In the genomic region with DNA sequence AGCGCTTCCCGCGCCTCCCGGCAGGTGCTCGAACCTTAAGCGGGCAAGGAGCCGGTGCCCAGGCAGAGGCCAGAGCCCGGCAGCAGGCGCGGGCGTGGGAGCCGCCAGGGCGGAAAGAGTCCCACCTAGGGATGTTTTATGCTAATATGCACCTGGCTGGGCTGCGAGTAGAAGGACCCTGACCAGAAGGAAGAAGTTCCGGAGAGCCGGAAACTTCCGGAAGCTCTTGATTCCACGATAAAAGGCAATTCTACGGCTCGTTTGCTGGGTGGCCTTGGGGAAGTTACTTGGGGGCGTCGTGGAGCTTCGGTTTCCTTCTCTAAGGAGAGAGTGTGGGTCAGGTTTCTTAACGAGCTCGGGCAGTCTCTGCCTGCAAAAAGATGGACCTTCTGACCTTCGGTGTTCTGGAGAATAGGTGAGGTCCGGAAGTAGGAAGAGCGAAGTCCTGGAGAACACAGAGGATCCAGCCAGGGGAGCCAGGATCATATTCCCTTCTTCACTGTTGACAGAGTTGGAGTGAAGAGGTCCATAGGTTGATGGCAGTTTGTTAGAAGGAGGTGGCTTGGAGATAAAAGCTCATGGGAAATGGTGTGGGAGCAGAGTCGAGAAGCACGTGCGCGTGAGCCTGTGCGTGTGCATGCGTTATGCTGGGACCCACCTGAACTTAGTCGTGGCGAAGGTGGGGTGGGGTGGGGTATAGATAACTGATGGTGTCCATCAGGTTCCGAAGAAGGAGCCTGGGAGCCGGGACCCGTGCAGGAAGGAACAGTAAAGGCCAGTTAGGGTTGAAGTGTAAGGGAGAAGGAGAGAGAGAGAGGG, we compare ENCODE assay signal across 9 mouse cellular contexts. TPM values are rescaled to one million over a fixed set of nuclear protein-coding genes. Genes with fewer than 3 reads are reported as not detected.
A peak's percentile ranks its signal among the peaks of the same experiment; 100 is the strongest.
DNase-seq lines count a peak whose midpoint lies in the region; ATAC-seq and TF ChIP-seq lines count a peak whose summit lies in the region.
"Had no signal": no experiment of that assay in that cellular context is flagged by ENCODE, and none has a peak within 500 bp of the region (broad histone marks: within the 10 kb centered on the region; RNA-seq: fewer than 3 reads in every experiment).

No protein-coding gene starts in this region.

- intact Hi-C loops in heart, postnatal 14 days (cut with DNase I) = no loop called here

- no peak for ATAC-seq in heart, embryonic 12.5 days (ENCODE audit: insufficient number of reproducible peaks, low FRiP score)
- 0 out of 2 replicates have a peak, but pooled peaks have one; percentile 53 for ATAC-seq in megakaryocyte-erythroid progenitor cell, adult 5-6 weeks (replicated peaks; ENCODE audit: low FRiP score, low TSS enrichment, poor library complexity, severe bottlenecking)

- in situ Hi-C loops in ES-E14 (cut with MboI; ENCODE audit: low sequenced_read_pairs in 2 of 2, unreplicated experiment in 2 of 2) = no loop called here

- peaks cover 58% of the 10 kb centered on the region for H3K4me1 ChIP-seq in heart, embryonic 12.5 days (replicated peaks)
- H3K4me1 ChIP-seq in ES-E14 (ENCODE audit: control insufficient read depth in 2 of 2, insufficient read depth in 2 of 2, low read length in 2 of 2, poor library complexity in 1 of 2) = peaks cover 0 to 12% of the 10 kb centered on the region in 2 experiments; a peak in 2 of 4 replicates
- peaks cover 55% of the 10 kb centered on the region for H3K4me1 ChIP-seq in hindbrain, embryonic 10.5 days (replicated peaks)

- peak overlapping the region; percentile 79 for H3K9ac ChIP-seq in heart, embryonic 12.5 days
- peak overlapping the region; percentile 4; the same call in 1 of the 2 replicates for H3K9ac ChIP-seq in ES-E14 (ENCODE audit: insufficient read depth, low read depth, low read length, poor library complexity, severe bottlenecking)

- peaks cover 12% of the 10 kb centered on the region for H3K27me3 ChIP-seq in heart, embryonic 12.5 days (replicated peaks)
- peaks cover 76% of the 10 kb centered on the region for H3K27me3 ChIP-seq in hindbrain, embryonic 10.5 days (ENCODE audit: insufficient read depth, poor library complexity, severe bottlenecking)

- no peak for DNase-seq in heart, postnatal 14 days
- peak; percentile 7 for DNase-seq in ES-E14 (ENCODE audit: low read depth, low spot score)
- no peak for DNase-seq in hindbrain, embryonic 10.5 days (ENCODE audit: low spot score)
- no peak for DNase-seq in frontal cortex, postnatal 10 days (ENCODE audit: low spot score in 2 of 2)
- no peak for DNase-seq in thymus, postnatal 0 days (ENCODE audit: low spot score)
- DNase-seq in adrenal gland, postnatal 25 days = no peak

- H3K36me3 ChIP-seq in heart, embryonic 12.5 days = no peaks in the 10 kb centered on the region
- H3K36me3 ChIP-seq in ES-E14 (ENCODE audit: control insufficient read depth, insufficient read depth, low read length, poor library complexity, severe bottlenecking) = no peaks in the 10 kb centered on the region
- H3K36me3 ChIP-seq in hindbrain, embryonic 10.5 days = no peaks in the 10 kb centered on the region

- WGBS in heart, embryonic 12.5 days = 4% methylated on average over 39 of the region's 39 CpGs
- WGBS in hindbrain, embryonic 10.5 days = 3% methylated on average over 39 of the region's 39 CpGs

- H3K9me3 ChIP-seq in heart, embryonic 12.5 days (replicated peaks) = no peaks in the 10 kb centered on the region
- H3K9me3 ChIP-seq in ES-E14 (ENCODE audit: control insufficient read depth, insufficient read depth, low read depth, low read length) = no peaks in the 10 kb centered on the region
- no peaks in the 10 kb centered on the region for H3K9me3 ChIP-seq in hindbrain, embryonic 10.5 days

- H3K27ac ChIP-seq in heart, embryonic 12.5 days (ENCODE audit: poor library complexity, severe bottlenecking) = peak overlapping the region; percentile 53; the same call in 1 of the 2 replicates
- H3K27ac ChIP-seq in ES-E14 (ENCODE audit: insufficient read depth, low read depth, low read length, poor library complexity, severe bottlenecking) = no peak overlapping the region
- H3K27ac ChIP-seq in hindbrain, embryonic 10.5 days = peak overlapping the region; percentile 70

- peak overlapping the region; percentile 90 for H3K4me2 ChIP-seq in heart, embryonic 12.5 days

- H3K4me3 ChIP-seq in heart, embryonic 12.5 days = peak overlapping the region; percentile 56
- peak overlapping the region; percentile 58 to 65 for H3K4me3 ChIP-seq in ES-E14 (ENCODE audit: insufficient read depth in 1 of 2, low read depth in 1 of 2, low read length in 2 of 2, poor library complexity in 1 of 2, severe bottlenecking in 1 of 2)
- peak overlapping the region; percentile 51 for H3K4me3 ChIP-seq in hindbrain, embryonic 10.5 days

TF ChIP-seq in ES-E14, 5 proteins besides CTCF, POLR2A, EP300 and RAD21:
- TF ChIP-seq ZNF384 (IDR thresholded peaks at IDR 0.05; ENCODE audit: low read depth, low read length) (no peak), HCFC1 (IDR thresholded peaks at IDR 0.05; ENCODE audit: borderline replicate concordance, insufficient read depth, low read length) (no peak), CHD2 (IDR thresholded peaks at IDR 0.05; ENCODE audit: low read depth, low read length) (no peak), ZC3H11A (IDR thresholded peaks at IDR 0.05; ENCODE audit: borderline replicate concordance, low read depth, low read length) (no peak), MAFK (IDR thresholded peaks at IDR 0.05; ENCODE audit: insufficient read depth, low read depth, low read length) (no peak)

RNA-seq across cellular contexts. Expression of a gene that starts 44.4 kb away (rescaled TPM):
- polyA plus RNA-seq in heart, embryonic 12.5 days (2016; fragmentation: Nextera tagmentation; extraction: Ambion mirVana) = 24.0 and 25.4 TPM in 2 replicates
- total RNA-seq in heart, postnatal 14 days (2021) = 1 to 10 TPM; 6.5 to 9.2 TPM
- 24.9 and 49.0 TPM in 2 replicates for total RNA-seq in ES-E14 (2012; rRNA removed)
- 16.1 and 17.7 TPM in 2 replicates for polyA plus RNA-seq in hindbrain, embryonic 10.5 days (2016; fragmentation: Nextera tagmentation; extraction: Ambion mirVana)
- total RNA-seq in megakaryocyte-erythroid progenitor cell, adult 5-6 weeks (2014; fragmentation: Nextera tagmentation) = not detected in 2 replicates
- total RNA-seq in megakaryocyte-erythroid progenitor cell, adult 5-6 weeks (2017) = not detected in 2 replicates
- polyA plus RNA-seq in thymus, postnatal 0 days (2015; fragmentation: Nextera tagmentation; extraction: Ambion mirVana) = 0.83 and 0.90 TPM in 2 replicates
- 1.9 and 2.3 TPM in 2 replicates for total RNA-seq in adrenal gland, postnatal 25 days (2021)
- total RNA-seq: CH12.LX had no signal
